Mouse (Mus musculus) ES-Bruce4 (cell line): ENCODE data around the gene E2f7. TPM values are rescaled to one million over a fixed set of nuclear protein-coding genes. Genes with fewer than 3 reads are reported as not detected.

Source experiments
- H3K27ac ChIP-seq: 2 replicates; pipeline ENCODE4 v1.5.1; 2012; ENCODE audit warnings: low read length, inconsistent platforms; ENCODE audit not compliant: insufficient read depth
- H3K27me3 ChIP-seq: 2 replicates; pipeline ENCODE4 v1.6.1; 2012; ENCODE audit warnings: mild to moderate bottlenecking, low read length, inconsistent platforms; ENCODE audit not compliant: control insufficient read depth, poor library complexity, insufficient read depth, severe bottlenecking
- H3K36me3 ChIP-seq: 2 replicates; pipeline ENCODE4 v1.6.1; 2012; ENCODE audit warnings: inconsistent platforms, mild to moderate bottlenecking, low read length, moderate library complexity; ENCODE audit not compliant: control insufficient read depth, poor library complexity, insufficient read depth, severe bottlenecking
- H3K4me1 ChIP-seq: one replicate; pipeline ENCODE4 v1.8.1; 2011; ENCODE audit warnings: low read length; ENCODE audit not compliant: control insufficient read depth, insufficient read depth
- H3K4me3 ChIP-seq: 2 replicates; pipeline ENCODE4 v1.5.1; 2011; ENCODE audit warnings: low read depth, mild to moderate bottlenecking, low read length
- H3K9ac ChIP-seq: 2 replicates; pipeline ENCODE4 v1.6.1; 2012; ENCODE audit warnings: low read depth, mild to moderate bottlenecking, inconsistent platforms; ENCODE audit not compliant: poor library complexity, severe bottlenecking
- H3K9me3 ChIP-seq: replicated peaks from 2 replicates; pipeline ENCODE4 v1.6.1; 2012; ENCODE audit warnings: mild to moderate bottlenecking, low read length, inconsistent platforms; ENCODE audit not compliant: control insufficient read depth, poor library complexity, insufficient read depth, severe bottlenecking
- CTCF ChIP-seq: IDR thresholded peaks from one replicate; pipeline ENCODE4 v1.8.1; 2011; ENCODE audit warnings: low read depth, low read length
- EP300 ChIP-seq: IDR thresholded peaks from 2 replicates; pipeline ENCODE4 v1.6.1; 2011; ENCODE audit warnings: low read depth, low read length; ENCODE audit not compliant: insufficient read depth
- POLR2A ChIP-seq: IDR thresholded peaks from one replicate; pipeline ENCODE4 v1.8.1; 2011; ENCODE audit warnings: low read length; ENCODE audit not compliant: insufficient read depth
- polyA plus RNA-seq: library from polyadenylated mRNA; stranded (reverse); fragments of >200 nt; gene quantifications from 2 replicates; pipeline ENCODE4 v1.2.4, GENCODE M21; 2011; ENCODE audit warnings: low read depth; ENCODE audit not compliant: missing spikeins, insufficient read depth, insufficient read length

Gene E2f7
- polyA plus RNA-seq, 1 experiment, result 31.4 TPM

- Histone ChIP-seq H3K27ac (no peak overlapping the region), H3K4me1 (peaks cover 3% of the 10 kb centered on the region), H3K36me3 (no peaks in the 10 kb centered on the region), H3K9ac (no peak overlapping the region), H3K4me3 (no peak overlapping the region), H3K27me3 (no peaks in the 10 kb centered on the region), H3K9me3 (0 out of 2 replicates have a peak, but pooled peaks cover 2% of the 10 kb centered on the region)
- no peak for TF ChIP-seq EP300
- TF ChIP-seq CTCF, result no peak
- TF ChIP-seq POLR2A, result no peak
Observed at GRCm38 (mm10) chr10:110801296-110801695, 56.1 kb downstream of the E2f7 start.

DNA sequence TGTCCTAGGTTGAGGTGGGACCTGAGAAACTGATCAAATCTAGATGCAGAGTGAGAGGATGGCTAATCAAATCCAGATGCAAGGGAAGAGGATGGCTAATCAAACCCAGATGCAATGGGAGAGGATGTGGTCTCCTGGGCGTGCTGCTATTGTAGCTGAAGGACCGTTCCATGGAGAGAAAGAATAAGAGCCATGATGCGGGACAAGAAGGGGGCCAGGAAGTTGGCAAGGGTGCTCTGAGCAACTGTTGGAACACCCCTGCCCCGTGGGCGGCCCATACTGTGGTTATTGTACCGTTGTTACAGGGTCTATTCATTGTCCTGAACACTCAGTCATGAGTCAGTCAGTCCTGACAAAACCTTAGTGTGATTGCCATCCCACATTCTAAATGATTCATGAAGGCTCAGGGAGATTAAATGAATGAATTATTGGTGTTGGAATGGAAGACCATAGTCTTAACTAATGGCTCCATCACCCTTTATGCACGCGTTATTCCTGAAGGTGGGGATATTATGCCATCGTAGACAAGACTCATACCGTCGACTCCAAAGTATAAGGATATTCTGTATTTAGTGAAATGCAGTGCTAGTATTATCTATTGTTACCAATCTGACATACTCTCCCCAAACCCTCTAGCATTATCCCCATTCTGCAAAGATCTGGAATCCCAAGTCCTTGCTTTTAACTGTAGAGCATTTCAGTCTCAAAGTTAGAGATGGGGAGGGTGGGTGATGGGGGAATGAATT, 59.2 kb downstream of the E2f7 start:
- no peak overlapping the region for H3K9ac ChIP-seq
- TF ChIP-seq EP300 (no peak), CTCF (no peak), POLR2A (no peak)
- H3K4me1 ChIP-seq, result peaks cover 2% of the 10 kb centered on the region
- H3K27me3 ChIP-seq, result no peaks in the 10 kb centered on the region
- H3K27ac ChIP-seq, result no peak overlapping the region
- H3K9me3 ChIP-seq, result no peaks in the 10 kb centered on the region
- H3K36me3 ChIP-seq, result no peaks in the 10 kb centered on the region
- H3K4me3 ChIP-seq, result no peak overlapping the region

GRCm38 (mm10) chr10:110805025-110805740, 59.9 kb downstream of the E2f7 start:
- Histone ChIP-seq H3K36me3 (no peaks in the 10 kb centered on the region), H3K9me3 (no peaks in the 10 kb centered on the region), H3K9ac (no peak overlapping the region), H3K27ac (no peak overlapping the region), H3K4me1 (peaks cover 2% of the 10 kb centered on the region), H3K4me3 (no peak overlapping the region), H3K27me3 (no peaks in the 10 kb centered on the region)
- TF ChIP-seq EP300 (no peak), POLR2A (no peak), CTCF (no peak)

DNA sequence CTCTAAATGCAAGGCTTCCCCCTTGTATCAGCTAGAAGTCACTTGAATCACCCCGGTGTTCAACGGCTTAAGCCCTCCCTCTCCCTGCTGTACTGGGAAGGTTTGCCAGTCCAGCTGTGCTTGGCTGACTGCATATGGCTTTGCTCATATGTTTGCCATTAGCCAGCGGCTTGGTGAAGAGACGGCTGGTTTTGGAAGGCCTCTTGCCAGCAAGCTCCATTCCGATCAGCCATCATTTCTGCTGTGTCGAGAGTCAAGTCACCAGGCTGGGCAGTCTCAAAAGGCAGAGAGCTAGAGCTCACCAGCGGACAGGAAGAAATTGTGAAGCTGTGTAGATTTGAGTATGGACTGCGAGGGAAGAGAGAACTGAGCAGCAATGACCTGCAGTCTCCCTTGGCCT, 61.2 kb downstream of the E2f7 start:
- Histone ChIP-seq H3K27me3 (no peaks in the 10 kb centered on the region), H3K9ac (no peak overlapping the region), H3K36me3 (no peaks in the 10 kb centered on the region), H3K27ac (no peak overlapping the region), H3K4me1 (no peaks in the 10 kb centered on the region), H3K9me3 (no peaks in the 10 kb centered on the region), H3K4me3 (no peak overlapping the region)
- TF ChIP-seq CTCF, result no peak

DNA sequence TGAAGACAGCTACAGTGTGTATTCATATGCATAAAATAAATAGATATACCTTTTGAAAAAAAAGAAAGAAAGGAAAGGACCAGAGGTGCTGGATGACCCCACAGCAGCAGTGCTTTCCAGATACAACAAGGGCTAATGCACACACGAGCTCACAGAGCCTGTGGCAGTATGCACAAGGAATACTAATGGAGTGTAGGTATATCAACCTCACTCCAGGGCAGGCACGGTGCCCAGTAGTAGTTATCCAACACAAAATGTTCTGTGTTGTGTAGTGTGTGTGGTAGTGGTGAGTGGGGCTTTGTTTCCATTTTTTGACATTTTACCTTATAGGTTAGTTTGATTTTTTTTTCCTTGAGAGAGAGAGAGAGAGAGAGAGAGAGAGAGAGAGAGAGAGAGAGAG, 65.3 kb downstream of the E2f7 start:
- no peaks in the 10 kb centered on the region for H3K4me1 ChIP-seq
- H3K9me3 ChIP-seq, result no peaks in the 10 kb centered on the region
- H3K9ac ChIP-seq, result no peak overlapping the region
- no peak overlapping the region for H3K4me3 ChIP-seq
- H3K36me3 ChIP-seq, result no peaks in the 10 kb centered on the region
- no peaks in the 10 kb centered on the region for H3K27me3 ChIP-seq
- TF ChIP-seq EP300 (no peak), CTCF (no peak), POLR2A (no peak)
- H3K27ac ChIP-seq, result no peak overlapping the region

GRCm38 (mm10) chr10:110811209-110811861, 66.1 kb downstream of the E2f7 start:
- H3K9me3 ChIP-seq, result no peaks in the 10 kb centered on the region
- TF ChIP-seq CTCF (no peak), EP300 (no peak), POLR2A (no peak)
- H3K9ac ChIP-seq, result no peak overlapping the region

More at GRCm38 (mm10) chr10:110811209-110811861, 66.1 kb downstream of the E2f7 start:
- Histone ChIP-seq H3K4me1 (no peaks in the 10 kb centered on the region), H3K27ac (no peak overlapping the region), H3K27me3 (no peaks in the 10 kb centered on the region), H3K36me3 (no peaks in the 10 kb centered on the region), H3K4me3 (no peak overlapping the region)
